Mouse (Mus musculus) ovary, postnatal 14 days (tissue): ENCODE measurements at regions not wholly inside any gene's neighbourhood (a gene's known extent, or its start where the extent isn't known, plus 50 kb on each side); places are given as distances from the start of the nearest gene placed in this dataset.

Experiments
- DNase-seq: peaks from one replicate; pipeline ENCODE4 v3.0.0; 2022; ENCODE audit warnings: low spot score

DNA sequence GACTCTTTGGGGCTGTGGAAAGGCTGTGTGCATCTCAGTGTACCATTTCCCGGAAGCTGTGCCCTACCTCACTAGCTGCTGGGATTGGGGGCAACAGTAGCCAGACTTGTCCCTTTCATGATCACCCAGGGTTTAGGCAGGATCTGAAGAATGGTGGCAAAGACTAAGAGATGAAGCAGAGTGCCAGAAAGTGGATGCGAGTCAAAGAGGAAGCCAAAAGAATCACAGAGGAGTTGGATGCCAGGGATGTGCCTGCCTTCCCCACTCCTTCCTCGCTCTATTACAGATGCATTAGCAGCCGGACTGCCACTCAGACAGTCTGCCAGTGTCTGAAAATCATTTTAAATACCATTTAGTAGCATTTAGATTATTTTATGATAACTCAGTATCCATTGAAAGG, 271.5 kb upstream of the Slc24a2 start:
- DNase-seq = no peak

DNA sequence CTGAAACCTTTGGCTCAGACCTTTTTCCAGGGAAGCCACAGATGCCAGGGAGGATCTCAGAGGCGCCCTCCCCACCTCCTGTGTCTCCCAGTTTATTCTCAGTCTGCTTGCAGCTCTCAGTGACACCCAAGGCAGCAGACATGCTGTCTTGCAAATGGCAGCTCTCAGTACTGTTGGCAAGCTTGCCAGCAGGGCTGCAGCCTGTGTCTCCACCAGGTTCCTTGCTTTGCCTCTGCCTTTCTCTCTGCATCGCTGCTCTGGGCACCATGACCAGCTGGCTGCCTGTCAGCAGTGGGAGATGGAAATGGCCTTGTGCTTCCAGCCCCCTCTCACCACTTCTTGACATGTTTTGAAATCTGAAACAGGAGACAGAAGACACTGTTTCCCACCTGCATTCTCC, 270.2 kb upstream of the Slc24a2 start:
- DNase-seq = no peak

DNA sequence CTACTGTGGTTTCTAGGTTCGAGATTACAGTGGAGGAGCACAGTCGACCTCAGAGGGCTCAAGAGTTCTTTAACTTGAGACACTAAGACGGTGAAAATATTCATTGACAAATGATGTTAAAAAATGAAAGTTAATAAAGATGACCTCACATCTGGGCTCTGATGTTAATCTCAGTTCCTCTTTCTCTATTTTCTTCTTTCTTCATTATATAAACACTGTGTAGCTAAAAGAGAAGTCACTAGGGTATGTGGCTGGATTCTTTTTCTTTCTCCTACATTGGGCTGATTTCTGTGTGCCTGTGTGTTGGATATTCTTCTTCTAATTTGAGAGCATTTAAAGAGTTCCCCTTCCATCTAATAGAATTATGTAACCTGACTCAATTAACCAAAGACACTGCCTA, 257.5 kb upstream of the Slc24a2 start:
- DNase-seq = no peak

DNA sequence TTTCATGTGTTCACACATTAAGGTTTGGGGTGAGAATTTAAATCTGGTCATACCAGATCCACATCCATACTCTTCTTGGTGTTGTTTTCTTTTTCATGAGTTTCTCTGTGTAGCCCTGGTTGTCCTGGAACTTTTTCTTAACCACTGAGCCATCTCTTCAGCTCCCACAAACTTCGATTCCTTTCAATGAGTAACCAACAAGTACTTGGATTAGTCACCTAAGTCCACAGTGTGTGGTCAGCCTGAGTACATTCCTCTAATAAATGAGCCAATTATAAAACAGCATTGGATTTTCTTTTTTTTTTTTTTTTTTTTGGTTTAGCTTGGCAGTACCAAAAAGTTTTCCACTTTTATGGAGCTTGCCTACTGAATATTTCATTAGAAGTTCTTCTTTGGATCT, 245.3 kb upstream of the Slc24a2 start:
- no peak for DNase-seq

DNA sequence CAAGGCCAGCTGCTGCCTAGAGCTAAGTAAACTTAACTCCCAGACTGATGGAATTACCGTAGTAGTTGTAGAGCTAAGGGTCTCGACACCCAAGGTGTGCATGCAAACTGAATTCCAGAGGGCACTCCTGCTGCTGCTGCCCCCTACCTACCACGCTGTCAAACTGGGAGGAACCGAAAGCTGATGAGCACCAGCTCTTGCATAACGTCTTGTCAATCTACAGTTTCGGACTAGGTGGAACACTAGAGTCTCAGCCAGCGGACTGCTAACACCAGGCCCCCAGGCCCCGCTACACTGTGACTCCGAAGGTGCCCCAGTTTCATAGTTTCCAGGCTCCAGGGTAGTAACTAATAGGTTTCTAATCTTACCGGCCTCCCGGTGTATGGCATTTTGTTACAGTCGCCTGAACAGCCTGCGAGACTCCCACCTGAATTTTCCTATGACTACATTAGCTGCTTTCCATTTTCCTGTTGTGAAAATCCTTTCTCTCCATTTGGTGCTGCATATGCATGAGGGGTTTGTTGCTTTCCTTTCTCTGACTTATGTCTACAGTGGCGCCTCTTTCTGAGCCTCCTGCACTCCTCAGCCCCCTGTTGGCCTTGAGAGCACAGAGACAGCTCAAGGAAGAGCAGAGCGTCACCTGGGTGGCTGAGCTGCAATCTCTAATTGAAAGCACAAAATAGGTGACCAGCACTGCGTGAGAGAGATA, 243.2 kb upstream of the Slc24a2 start:
- no peak for DNase-seq

DNA sequence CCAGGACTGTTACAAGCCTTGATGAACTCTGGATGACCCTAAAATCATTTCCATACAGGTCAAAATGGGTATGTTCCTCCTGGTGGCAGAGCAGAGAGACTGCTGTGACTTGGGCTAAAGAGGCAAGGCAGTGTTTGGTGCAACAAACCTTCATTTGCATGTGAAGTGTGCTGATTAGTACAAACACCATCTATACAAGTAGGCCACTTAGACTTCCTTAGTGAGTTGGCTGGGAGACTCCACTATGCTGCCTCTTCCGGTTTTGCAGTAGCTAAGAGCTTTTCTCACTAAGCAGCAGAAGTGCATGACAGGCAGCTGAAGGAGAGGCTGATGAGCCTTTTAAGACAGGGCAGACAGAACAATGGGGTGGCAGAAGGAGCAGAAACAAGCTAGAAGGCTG, 242.5 kb upstream of the Slc24a2 start:
- DNase-seq = no peak

DNA sequence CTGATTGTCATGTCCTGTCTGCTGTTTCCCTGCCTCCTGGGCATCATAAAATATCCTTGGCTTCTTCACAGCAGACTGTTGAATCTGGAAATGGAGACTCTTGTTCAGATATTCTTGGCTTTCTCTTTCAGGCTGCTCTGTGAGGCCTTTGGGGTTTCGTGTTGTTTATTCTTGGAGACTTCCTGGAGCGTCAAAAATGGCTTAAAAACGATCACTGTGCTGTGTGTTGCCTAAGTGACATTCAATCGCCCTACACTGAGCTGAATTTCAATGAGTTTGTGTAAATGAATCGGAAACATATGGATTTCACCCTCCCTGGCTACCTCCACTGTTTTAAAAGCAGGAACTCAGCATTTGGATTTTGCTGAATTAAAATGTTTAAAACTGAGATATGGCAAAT, 241.1 kb upstream of the Slc24a2 start:
- no peak for DNase-seq

DNA sequence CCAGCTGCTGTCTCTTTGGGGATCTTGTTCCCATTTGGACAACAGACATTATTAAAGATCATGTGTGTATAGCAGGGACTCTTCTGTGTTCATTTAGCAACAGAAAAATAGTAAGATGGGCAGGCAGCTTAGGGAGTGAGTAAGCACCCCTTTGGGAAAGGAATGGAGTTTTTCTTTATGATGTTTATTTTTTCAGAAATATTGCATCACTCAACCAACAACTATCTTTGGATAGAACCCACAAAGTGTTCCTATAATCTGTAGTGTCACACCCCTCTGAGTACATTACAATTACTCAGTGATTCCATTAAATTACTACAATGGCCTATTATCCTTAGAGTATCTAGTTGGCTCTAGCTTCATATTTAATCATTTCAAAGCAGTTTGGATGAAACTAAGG, 237.3 kb upstream of the Slc24a2 start:
- no peak for DNase-seq

DNA sequence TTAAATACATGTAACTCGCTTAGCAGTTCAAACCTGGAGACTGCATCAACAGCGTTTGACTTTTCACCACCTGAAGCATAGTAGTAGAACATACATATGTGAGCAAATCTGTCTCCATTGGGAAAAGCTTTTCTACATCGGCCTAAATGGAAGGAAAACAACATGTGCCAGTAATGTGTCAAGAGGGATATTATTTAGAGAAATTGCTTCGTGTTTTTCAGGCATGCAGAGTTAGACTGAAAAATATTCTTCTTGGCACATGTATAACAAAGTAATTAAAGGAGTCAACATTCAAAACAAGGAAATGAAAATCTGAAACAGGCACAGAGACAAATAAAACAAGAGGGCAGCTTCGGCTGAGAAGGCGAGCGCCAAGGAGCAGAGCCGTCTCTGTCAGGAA, 236.7 kb upstream of the Slc24a2 start:
- DNase-seq = no peak

DNA sequence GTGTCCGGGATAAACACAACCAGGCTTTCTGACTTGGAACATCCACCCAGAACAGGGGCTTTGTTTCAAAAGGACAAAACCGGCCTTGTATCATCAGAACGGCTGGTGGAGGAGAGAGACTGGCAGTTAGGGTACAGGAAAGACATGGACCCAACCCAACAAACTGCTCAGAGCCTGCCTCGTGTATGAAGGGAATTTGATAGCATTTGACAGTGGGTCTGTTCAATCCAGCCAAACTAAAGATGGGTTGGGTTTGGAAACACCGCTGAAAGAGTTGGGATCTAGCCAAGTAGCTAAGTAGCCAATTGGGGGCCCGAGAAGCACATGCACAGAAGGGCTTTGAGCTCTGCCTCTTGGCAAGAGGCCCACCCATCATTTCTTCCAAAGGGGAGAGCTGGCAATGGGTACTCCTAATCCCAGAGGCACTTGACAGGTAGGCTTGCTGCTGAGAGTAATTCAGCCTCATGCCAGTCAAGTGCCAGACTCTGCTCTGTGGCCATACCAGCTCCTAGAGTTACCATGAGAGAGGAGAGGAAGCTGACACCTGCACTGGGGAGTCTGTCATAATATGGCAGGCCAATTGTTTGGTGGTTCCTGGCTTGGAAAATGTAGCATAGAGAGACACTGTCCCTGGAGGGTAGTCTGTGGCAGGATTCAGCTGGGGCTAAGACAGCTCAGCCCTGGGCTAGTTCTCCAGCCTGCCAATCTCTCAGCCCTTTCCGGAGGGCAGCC, 231.1 kb upstream of the Slc24a2 start:
- no peak for DNase-seq

DNA sequence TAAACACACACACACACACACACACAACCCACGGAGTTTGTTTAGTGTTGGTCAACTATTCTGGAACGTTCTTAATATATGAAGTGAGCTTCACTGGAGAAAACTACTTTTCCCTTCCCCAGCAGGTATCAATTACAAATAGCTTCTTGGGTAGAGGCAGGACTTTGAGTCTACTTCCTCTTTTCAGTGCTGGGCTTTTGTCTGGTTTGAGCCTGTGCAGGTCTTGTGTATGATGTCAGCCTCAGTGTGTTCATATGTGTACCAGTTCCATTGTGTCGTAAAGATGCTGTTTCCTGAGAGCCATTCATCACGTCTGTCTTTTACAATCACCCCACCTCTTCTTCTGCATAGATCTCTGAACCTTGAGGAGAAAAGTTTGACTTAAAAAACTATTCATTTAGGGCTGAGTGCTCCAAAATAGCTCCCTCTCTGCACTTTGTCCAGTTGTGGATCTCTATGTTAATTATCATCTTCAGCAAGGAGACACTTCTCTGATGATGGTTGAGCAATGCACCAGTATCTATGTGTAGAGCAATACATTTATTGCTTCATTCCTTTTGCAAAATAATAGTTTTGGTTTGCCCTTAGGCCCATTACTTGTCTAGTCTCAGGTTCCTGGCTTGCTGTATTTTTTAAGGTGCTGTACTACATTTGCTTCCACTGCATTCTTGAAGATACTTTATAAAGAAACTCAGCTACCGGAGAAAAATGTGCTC, 225.7 kb upstream of the Slc24a2 start:
- no peak for DNase-seq

DNA sequence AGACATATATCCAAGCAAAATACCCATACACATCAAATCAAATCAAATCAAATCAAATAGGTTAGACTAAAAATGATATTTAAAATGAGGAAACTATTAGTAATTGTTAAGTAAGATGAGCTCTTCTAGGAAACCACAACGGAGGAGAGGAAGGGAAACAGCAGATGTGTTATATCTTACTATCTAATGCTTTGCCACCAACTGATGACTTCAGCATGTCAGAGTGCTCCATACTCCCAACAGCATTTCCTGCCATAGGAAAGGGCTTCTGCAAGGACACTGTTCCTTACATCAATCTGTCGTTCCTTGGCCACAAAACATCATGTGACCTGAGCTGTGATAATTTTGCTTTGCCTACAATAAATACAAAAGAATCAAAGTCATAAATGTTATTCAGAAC, 221.8 kb upstream of the Slc24a2 start:
- no peak for DNase-seq

DNA sequence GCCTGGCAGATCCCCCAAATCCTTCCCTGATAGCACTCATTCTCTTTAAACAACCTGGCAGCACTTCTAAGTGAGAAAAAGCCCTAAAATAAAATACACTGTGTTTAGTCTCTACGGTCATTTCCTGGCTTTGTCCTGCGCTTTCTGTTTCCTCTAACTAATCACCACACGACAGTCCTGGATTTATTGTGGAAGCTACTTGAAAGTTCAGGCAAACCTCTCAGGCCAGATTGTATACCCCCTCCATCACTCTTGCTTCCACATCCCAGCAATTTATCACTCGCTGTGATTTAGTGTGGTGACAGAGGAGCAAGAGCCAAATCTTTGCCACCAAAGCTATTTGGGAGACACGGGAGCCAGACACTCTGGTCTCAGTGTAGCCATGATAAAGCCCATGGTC, 221.0 kb upstream of the Slc24a2 start:
- DNase-seq = no peak

DNA sequence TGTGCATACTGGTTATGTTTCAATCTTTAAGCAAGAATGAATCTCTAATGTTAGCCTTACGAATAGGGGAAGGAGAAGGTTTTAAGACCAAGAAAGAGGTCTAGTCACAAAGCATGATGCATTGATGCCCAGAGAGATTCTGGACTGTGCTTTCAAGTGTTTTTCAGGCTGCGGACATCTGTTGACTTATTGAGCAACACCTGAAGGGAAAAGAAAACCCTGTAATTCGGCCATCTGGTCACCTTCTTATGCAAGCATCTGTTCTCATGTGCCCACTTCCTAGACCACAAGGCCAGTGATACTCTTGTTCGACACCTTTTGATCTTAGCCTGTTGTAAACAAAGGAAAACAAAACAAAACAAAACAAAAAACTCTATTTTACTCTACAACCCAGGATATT, 218.1 kb upstream of the Slc24a2 start:
- DNase-seq = no peak

DNA sequence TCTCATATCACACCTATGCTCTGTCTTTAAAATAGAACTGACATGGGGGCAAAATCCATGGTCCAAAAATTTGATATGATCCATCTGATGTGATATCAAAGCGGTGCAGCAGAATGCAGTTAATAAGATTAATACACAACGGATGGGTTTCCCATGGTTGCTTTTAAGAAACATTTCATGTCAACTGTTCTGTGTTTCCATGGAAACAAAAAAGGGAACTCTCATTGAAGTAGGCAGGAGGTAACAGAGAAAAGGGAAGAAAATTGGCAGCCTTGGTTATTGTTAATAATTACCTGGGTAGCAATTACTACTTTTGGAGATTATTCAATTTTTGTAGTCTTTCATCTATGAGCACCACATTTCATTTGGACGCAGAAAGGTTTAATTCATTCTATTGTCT, 216.6 kb upstream of the Slc24a2 start:
- DNase-seq = no peak

DNA sequence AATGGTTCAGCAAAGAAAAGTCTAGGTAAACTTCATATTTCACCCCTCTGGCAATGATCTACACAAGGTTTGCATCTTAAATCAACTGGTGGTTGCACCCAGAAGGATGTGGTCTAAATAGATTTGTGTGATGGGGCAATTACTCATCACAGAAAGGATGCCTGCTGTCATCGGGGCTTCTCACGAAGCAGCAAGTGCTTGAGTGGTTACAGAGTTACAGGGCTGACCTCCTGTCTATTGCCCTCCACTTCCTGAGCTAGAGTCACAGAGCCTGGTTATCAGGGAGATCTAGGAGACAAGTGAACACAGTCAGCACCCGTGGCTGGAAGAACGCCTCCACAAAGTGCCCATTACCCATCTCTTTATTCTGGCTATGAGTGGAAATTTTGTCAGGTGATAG, 203.9 kb upstream of the Slc24a2 start:
- no peak for DNase-seq

DNA sequence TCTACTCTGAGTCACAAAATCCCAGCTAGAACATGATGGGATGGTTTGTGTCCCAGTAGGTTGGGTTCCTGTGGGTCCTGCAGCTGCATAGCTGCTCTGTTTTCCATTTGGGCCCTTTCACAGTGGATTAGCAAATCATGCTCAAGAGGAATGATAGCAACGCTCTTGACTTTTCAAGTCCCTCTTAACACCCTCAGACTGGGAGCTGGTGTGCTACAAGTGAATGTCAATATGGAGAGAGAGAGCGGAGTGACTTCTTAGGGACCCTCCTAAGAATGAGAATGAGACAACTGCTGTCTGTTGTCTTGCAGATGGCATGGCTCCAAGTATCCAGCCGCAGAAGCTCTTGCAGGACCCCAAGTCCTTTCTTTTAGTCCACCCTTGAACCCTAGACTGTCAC, 198.1 kb upstream of the Slc24a2 start:
- no peak for DNase-seq

DNA sequence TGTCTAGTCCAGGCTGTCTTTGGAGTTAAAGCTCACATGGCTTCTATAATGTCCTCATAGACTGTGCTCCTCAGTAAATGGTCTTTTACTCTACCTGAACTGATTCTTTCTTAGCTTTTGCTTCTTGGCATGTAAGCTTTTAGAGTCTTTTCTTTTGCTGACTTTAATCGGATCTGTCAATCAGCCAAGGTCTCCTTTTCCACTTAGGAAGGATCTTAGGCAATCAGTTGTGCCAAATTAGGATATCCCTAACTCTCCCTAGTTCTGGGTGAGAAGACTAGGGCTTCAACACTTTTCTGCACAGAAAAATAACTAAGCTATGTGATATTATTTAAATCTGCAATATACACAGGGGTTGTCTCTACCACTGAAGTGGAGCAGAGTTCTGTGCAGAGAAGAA, 193.8 kb upstream of the Slc24a2 start:
- DNase-seq = no peak

DNA sequence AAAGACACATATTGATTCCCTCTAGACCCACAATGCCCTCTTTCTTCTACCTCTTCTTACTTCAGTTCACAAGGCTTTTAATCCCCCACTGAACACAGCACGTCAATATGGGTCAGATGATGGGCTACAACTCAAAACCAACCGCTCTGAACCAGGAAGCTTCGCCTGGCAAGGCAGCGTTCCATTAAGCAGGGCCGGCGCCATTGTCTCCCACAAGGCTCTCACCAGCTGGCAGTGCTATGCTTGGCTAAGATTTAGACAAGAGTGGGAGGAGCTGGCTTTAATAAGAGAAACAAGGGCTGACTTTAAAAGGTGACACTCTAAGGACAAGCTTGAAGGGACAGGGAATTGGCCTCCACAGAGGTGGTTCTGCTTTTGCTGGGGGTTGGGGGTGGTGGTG, 192.3 kb upstream of the Slc24a2 start:
- no peak for DNase-seq

DNA sequence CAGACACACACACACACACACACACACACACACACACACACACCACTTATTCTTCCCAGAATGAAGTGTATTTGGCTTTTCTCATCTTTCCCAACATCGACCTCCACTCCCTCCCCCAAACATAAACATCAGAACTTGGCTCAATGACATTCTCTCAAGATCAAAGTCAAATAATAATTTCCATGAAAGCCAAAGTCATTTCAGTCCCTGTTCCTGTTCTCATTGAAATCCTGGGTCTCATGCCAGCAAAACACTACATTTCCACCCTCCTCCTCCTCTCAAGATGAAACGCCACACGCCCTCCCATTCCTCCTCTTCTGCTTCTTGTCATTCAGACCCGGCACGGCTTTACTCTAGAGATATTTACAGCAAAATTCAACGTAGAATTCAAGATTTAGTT, 173.1 kb upstream of the Slc24a2 start:
- DNase-seq = no peak

DNA sequence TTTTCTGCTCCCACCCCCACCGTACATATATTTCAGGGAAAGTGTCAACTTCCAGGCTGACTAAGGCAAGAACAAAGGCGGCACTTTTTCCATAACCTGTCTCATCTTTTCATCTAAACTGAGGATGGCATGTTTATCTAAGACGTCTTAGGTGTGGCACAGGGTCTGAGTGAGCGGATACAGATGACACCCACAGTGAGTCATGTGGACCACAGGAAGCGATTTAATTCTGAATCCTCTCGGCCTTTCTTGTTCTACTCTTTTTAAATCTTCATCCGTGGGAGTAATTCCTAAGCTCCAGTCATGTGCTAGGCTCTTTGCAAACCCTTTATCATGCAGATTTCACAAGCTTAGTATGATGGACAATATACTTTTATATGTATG, 171.9 kb upstream of the Slc24a2 start:
- no peak for DNase-seq

DNA sequence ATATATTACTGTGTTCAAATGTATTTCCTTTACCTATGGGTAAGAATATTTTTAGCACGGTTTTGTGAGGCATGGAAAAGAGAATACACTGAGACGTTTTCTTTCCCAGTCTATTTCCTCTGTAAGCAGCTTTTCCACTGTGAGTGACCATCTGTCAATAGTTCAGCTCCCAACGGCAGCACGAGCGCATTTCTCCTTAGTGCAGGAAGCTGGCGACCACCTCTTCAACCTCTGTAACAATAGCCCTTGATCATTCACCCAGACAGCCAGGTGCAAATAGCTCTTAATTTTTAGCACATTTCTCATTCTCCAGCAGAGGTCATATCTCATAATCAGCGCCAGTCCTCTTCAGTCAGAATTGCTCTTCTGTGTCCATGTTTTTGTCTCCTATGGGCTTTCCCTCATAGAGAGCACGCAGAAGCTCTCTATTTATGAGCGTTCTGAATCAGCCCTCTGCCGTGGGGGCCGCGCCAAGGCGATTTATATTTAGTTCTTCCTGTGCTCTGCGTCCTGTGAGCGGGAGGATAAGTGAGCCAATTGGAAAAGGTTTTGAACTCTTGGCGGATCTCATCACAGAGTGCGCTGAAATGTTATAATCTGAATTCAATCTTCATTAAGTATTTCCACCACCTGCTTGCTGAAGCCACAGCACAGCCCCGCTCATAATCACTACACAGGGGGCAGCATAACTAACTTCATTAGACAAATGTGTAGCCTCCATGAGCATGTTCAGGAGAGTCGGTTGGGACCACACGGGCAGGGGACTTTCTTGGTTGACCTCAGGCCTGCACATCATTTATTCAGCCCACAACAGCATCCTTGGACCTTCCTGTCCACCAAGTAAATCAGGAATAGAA, 171.3 kb upstream of the Slc24a2 start:
- no peak for DNase-seq

DNA sequence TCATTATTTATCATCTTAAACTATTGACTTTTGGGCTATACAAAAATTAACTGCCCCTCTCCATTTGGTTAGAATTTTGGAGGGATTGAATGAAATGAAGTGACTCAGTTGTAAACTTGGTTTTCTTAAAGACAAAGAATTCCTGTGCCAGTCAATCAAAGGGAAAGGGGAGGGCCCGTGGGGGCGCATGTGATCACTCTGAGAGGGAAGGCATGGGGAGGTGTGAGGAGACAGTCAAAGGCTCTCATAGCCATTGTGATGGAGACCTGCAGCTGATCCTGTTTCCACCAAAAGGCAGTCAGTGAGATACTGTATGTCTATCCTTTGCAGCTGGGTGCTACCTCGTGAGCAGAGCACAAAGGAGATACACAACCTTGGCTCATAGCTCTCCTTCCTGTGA, 156.6 kb upstream of the Slc24a2 start:
- DNase-seq = no peak
